Mouse (Mus musculus) lung, adult 2 months (tissue): Measurements from ENCODE around the gene Necap2. TPM values are rescaled to one million over a fixed set of nuclear protein-coding genes. Genes with fewer than 3 reads are reported as not detected.

Experiments used
- DNase-seq: peaks from one replicate; pipeline ENCODE4 v3.0.0; 2022
- H3K4me1 ChIP-seq: fragments of 200-500 bp; 2 replicates; pipeline ENCODE4 v1.6.1; 2011; ENCODE audit warnings: low read length; ENCODE audit not compliant: control insufficient read depth, insufficient read depth
- H3K4me3 ChIP-seq: fragments of 200-500 bp; replicated peaks from 2 replicates; pipeline ENCODE3; 2011; ENCODE audit warnings: low read depth, mild to moderate bottlenecking, control low read depth, low read length; ENCODE audit errors: extremely low read depth
- CTCF ChIP-seq: fragments of 200-500 bp; IDR thresholded peaks from 2 replicates; pipeline ENCODE4 v1.5.1; 2011; ENCODE audit warnings: mild to moderate bottlenecking, low read length, control low read depth; ENCODE audit not compliant: insufficient read depth
- POLR2A ChIP-seq: fragments of 200-500 bp; IDR thresholded peaks from 2 replicates; pipeline ENCODE4 v1.6.1; 2011; ENCODE audit warnings: low read depth, mild to moderate bottlenecking, control low read depth, low read length, borderline replicate concordance; ENCODE audit errors: extremely low read depth
- WGBS: fragments of 180-500 bp; shearing (Covaris S2); methylation state at CpG from one replicate; pipeline ENCODE4 v1.1.7; 2018; 5-methylcytosine and 5-hydroxymethylcytosine counted together
- polyA plus RNA-seq: library from polyadenylated mRNA; depleted of rRNA; stranded (reverse); fragments of >200 nt; gene quantifications from 2 replicates; pipeline ENCODE4 v1.2.3, GENCODE M21; 2012

Gene Necap2
- polyA plus RNA-seq, 1 experiment, result 85.5 TPM

DNA sequence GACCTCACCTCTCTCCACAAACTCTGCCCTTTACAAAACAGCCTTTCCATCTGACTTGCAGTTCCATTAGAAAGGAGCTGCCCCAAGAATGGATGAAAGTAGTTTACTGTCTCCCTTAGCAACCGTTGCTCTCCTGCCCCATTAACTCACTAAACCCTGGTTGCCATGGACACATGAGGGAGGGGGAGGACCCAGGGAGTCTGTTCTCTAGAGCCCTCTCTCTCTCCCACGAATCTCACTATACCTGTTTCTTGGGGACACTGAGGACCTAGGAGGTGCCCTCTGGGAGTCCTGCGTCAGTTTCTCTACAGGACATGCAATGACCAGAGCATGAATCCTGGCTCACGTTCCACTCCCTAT is 28.7 kb downstream of the Necap2 start:
- Histone ChIP-seq H3K4me3 (no peak overlapping the region), H3K4me1 (no peaks in the 10 kb centered on the region)
- DNase-seq, result no peak
- WGBS, result 58% methylated on average over 4 of the region's 4 CpGs
- TF ChIP-seq CTCF, result no peak
- TF ChIP-seq POLR2A, result no peak

DNA sequence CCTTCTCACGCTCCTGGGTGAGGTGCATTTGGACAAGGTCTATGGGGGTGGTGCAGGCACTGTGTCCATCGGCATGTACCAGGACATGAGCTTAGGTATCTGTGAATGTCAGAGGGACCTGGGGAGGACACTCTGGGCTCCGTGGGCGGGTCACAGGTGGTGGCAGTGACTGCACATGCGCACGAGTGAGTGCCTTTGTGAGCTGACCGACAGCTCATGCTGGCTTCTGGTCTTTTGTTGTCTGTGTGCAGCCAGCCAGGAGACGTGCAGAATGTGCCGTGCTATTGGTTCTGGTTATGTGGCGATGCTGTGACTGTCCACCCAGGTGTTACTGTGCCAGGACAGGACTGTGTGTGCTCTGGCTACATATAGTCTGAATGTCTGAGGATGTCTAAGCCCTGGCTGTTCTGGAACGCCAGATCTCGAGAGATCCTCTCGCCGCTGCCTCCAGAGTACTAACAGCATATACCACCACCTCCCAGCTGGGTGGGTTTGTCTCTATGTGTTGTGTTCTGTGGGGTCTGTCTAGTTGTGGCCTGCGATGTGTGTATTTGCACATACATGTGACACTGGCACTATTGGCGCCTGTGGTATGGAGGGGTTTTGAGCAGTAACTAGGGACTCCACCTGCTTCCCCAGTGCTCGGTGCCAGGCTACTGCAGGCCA is 29.2 kb downstream of the Necap2 start:
- Histone ChIP-seq H3K4me1 (no peaks in the 10 kb centered on the region), H3K4me3 (no peak overlapping the region)
- WGBS, result 89% methylated on average over 17 of the region's 17 CpGs
- no peak for DNase-seq
- TF ChIP-seq CTCF (no peak), POLR2A (no peak)

GRCm38 (mm10) chr4:141044816-141045215 is 33.3 kb downstream of the Necap2 start:
- no peak for TF ChIP-seq POLR2A
- peak; percentile 83 for TF ChIP-seq CTCF
- WGBS, result 13% methylated on average over 8 of the region's 8 CpGs
- H3K4me1 ChIP-seq, result no peaks in the 10 kb centered on the region
- DNase-seq, result peak; percentile 60
- no peak overlapping the region for H3K4me3 ChIP-seq

DNA sequence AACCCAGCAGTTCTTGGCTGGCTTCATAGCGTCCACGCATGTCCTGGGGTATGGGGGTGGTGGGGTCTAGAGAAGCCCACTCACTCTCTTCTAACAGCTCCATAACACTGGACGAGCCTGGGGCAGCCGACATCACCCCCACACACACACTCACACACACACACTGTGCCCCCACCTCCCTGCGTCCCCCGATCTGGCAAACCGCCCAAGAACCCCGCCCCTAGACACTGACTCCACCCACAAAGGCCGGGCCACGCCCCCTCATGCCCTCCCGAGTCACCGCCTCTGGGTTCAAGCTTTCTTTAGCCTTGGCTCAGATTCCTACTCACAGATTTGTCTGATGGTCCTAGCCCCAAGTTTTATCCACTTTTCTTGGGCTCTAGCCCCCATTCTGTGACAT is 37.0 kb downstream of the Necap2 start:
- no peaks in the 10 kb centered on the region for H3K4me1 ChIP-seq
- no peak for DNase-seq
- TF ChIP-seq CTCF (no peak), POLR2A (no peak)
- H3K4me3 ChIP-seq, result no peak overlapping the region
- WGBS, result 50% methylated on average over 12 of the region's 12 CpGs

DNA sequence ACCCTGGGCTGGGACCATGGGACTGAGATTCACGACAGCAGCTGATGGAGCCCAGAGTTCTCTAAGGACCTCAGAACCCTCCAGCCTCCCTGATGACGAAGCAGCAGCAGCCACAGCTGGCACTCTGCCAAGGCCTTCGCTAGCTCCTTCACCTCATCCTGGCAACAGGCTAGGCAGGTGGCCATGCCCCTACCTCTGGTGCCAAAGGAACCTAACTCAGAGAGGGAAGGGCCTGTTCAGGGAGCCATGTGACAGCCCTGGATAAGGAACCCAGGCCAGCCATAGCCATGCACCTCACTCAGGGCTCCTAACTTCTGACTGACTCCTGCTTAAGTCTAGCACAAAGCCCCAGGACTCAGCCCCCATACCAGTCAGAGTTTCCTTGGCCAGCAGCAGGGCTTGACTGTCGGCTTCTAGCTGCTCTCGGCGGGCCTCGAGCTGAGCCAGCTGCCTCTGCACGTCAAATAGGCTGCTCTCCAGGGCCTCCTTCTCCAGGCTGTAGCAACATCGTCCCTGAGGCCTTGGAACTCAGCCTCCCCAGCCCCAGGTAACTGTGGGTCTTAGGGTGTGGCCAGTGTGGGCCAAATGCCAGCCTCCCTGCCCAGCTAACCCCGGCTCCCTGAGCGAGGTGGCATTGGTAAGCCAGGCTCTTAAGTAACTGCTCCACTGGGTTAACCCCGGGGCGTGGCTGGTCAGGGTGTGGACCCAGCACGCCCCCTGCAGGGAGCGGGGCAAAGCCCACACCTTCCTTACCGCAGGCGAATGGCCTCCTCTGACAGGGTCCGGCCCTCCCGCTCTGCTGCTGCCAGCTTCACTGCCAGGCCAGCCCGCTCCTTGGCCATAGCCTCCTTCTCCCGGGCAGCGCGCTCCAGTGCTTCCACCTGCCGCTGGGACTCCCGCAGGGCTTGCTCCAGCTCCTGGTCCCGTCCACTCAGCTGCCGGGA is 44.3 kb downstream of the Necap2 start:
- WGBS, result 63% methylated on average over 27 of the region's 27 CpGs
- Histone ChIP-seq H3K4me3 (no peak overlapping the region), H3K4me1 (no peaks in the 10 kb centered on the region)
- TF ChIP-seq POLR2A (no peak), CTCF (0 out of 2 replicates have a peak, but pooled peaks have one; percentile 8)
- peak; percentile 69 for DNase-seq

DNA sequence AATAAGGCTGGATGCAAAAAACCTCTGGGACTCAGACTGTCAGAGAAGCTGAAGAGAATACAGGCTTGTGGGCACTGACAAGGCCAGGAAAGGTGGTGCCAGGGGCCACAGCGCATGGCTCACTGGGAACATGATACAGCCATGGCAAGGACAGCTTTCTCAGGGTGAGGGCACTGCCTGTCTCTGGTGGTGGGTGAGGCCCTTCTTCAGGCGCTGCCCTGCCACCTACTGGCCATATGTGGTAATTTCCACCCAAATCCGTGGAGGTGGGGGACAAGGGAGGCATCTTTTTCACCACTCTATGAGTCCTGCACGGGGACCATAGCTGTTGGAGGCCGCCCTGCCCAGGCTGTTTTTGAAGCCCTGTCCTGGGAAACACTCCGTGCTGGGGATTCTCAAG is 46.4 kb downstream of the Necap2 start:
- WGBS, result 6% methylated on average over 6 of the region's 6 CpGs
- DNase-seq, result peak; percentile 81
- no peak overlapping the region for H3K4me3 ChIP-seq
- TF ChIP-seq CTCF (peak; percentile 96), POLR2A (no peak)
- no peaks in the 10 kb centered on the region for H3K4me1 ChIP-seq

- WGBS, result 91% methylated on average over 18 of the region's 18 CpGs
- Histone ChIP-seq H3K4me1 (no peaks in the 10 kb centered on the region), H3K4me3 (no peak overlapping the region)
- TF ChIP-seq CTCF, result no peak
- TF ChIP-seq POLR2A, result no peak
- no peak for DNase-seq
These were observed 47.5 kb downstream of the Necap2 start for GRCm38 (mm10) chr4:141030541-141031206.

DNA sequence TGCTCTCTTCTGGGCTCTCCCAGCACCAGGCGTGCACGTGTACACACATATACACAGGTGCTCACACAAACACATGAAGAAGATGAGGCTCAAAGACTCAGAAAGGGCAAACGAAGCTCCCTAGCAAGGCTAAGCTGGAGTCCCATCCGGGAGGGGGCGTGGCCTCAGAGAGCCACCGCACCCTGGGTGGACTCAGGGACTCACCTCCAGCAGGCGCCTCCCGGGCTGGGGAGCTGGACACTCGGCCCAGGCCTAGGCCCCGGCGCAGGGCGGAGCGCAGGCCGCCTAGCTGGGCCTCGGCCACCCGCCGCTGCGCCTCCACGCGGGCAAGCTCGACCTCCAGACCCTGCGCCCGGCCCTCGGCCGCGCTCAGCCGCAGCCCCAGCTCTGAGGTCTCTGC is 53.2 kb downstream of the Necap2 start:
- 84% methylated on average over 27 of the region's 27 CpGs for WGBS

DNA sequence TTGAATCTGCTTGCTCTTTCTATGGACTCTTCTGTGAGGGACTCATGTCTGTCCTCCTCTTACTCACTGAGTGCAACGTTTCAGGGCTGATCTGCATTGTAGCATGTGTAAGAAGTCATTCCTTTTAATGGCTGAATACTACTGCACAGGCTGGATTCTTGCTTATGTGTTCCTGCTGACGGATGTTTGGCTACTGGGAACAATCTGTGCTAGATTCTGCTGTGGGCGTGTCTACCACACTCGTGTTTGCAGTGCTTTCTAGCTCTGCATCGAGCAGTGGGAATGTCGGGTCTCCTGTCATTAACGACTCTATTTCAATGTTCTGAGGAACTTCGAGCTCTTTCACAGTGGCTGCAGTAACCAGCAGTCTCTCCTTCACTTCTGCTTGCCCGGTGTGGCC is 54.1 kb downstream of the Necap2 start:
- peaks cover 15% of the 10 kb centered on the region for H3K4me1 ChIP-seq
- TF ChIP-seq POLR2A, result no peak
- no peak for TF ChIP-seq CTCF
- 25% methylated on average over 9 of the region's 9 CpGs for WGBS
- H3K4me3 ChIP-seq, result no peak overlapping the region
- no peak for DNase-seq

More for the DNA sequence above, 53.2 kb downstream of the Necap2 start:
- Histone ChIP-seq H3K4me1 (peaks cover 15% of the 10 kb centered on the region), H3K4me3 (no peak overlapping the region)
- TF ChIP-seq POLR2A (no peak), CTCF (no peak)
- DNase-seq, result no peak
